Mouse (Mus musculus): ENCODE data around the gene Pip5k1b. TPM values are rescaled to one million over a fixed set of nuclear protein-coding genes. Genes with fewer than 3 reads are reported as not detected.
A peak's percentile ranks its signal among the peaks of the same experiment; 100 is the strongest.

Gene Pip5k1b
- polyA plus RNA-seq, 1 experiment from 2014 or later, result 12.3 TPM

DNA sequence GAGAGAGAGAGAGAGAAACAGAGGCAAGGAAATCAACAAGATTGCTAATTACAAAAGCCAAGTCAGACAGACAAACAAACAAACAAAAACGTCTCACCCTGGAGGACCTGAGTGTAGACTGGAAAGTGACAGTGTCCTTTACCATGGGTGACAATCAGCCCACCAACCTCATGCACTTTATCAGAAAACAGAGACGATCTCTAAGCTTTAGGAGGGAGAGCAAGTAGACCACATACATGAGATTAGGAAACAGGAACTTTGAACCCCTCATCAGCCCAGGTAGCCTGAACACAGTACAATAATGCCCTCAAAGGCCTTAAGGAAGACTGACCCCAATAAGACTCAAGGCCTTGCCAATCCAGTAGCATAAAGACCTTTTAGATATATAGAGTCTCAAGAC is 227.8 kb downstream of the Pip5k1b start:
- Histone ChIP-seq H3K4me1 (ENCODE audit: control insufficient read depth, insufficient read depth, low read length) (peaks cover 7% of the 10 kb centered on the region; the same call in 1 of the 2 replicates), H3K27me3 (ENCODE audit: control insufficient read depth, insufficient read depth, low read length) (no peaks in the 10 kb centered on the region), H3K9ac (ENCODE audit: low read depth, low read length) (no peak overlapping the region), H3K4me3 (ENCODE audit: low read depth, low read length) (no peak overlapping the region), H3K36me3 (ENCODE audit: control insufficient read depth, insufficient read depth, low read length) (no peaks in the 10 kb centered on the region), H3K27ac (ENCODE audit: low read depth, low read length) (no peak overlapping the region), H3K9me3 (replicated peaks; ENCODE audit: control insufficient read depth, low read length) (no peaks in the 10 kb centered on the region), H3K4me2 (no peak overlapping the region)
- no peak for ATAC-seq (replicated peaks; ENCODE audit: insufficient number of reproducible peaks, low FRiP score, low TSS enrichment)
- 43% methylated on average over 2 of the region's 2 CpGs for WGBS (ENCODE audit: insufficient replicate concordance)

DNA sequence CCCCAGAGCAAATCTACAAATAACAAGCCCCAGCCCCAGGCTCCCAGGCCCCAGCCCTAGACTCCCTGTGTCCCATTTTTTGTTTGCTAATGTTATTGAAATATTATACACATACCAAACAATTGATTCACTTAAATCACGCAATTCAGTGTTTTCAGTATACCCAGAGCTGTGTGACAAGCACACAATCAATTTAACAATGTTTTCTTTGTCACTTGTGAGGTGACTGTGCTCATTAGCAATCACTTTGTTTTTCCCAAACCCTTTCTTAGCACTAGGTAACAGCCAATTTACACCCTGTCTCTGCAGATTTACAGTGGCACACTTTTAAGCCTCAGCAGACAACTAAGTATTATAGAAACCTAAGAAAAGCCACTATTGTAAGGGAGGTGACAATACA is 228.7 kb downstream of the Pip5k1b start:
- Histone ChIP-seq H3K4me2 (no peak overlapping the region), H3K27me3 (ENCODE audit: control insufficient read depth, insufficient read depth, low read length) (no peaks in the 10 kb centered on the region), H3K9me3 (replicated peaks; ENCODE audit: control insufficient read depth, low read length) (no peaks in the 10 kb centered on the region), H3K9ac (ENCODE audit: low read depth, low read length) (no peak overlapping the region), H3K27ac (ENCODE audit: low read depth, low read length) (no peak overlapping the region), H3K4me1 (ENCODE audit: control insufficient read depth, insufficient read depth, low read length) (peaks cover 10% of the 10 kb centered on the region), H3K4me3 (ENCODE audit: low read depth, low read length) (no peak overlapping the region), H3K36me3 (ENCODE audit: control insufficient read depth, insufficient read depth, low read length) (no peaks in the 10 kb centered on the region)
- no peak for ATAC-seq (replicated peaks; ENCODE audit: insufficient number of reproducible peaks, low FRiP score, low TSS enrichment)
- 41% methylated on average over 1 of the region's 1 CpGs for WGBS (ENCODE audit: insufficient replicate concordance)

DNA sequence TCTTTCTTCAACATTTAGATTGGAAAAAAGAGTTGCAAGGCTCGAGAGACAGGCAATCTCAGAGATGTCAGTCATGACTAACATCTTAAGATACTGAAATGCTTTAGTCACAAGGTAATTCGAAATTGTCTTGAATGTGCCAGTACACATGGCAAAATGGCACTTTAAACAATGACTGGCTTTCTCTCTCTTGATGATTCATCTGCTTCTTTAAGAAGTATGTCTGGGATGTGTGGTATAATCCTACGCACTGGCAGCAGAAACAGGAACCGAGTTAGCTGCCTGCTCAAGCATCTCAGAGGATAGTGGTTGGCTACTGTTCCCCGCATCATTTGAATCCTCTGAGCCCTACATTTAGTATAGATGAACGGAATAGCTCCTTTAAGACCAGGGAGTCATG is 230.0 kb downstream of the Pip5k1b start:
- H3K4me3 ChIP-seq (ENCODE audit: low read depth, low read length), result no peak overlapping the region
- WGBS (ENCODE audit: insufficient replicate concordance), result 75% methylated on average over 6 of the region's 6 CpGs
- no peaks in the 10 kb centered on the region for H3K27me3 ChIP-seq (ENCODE audit: control insufficient read depth, insufficient read depth, low read length)
- H3K36me3 ChIP-seq (ENCODE audit: control insufficient read depth, insufficient read depth, low read length), result no peaks in the 10 kb centered on the region
- peaks cover 14% of the 10 kb centered on the region for H3K4me1 ChIP-seq (ENCODE audit: control insufficient read depth, insufficient read depth, low read length)
- no peak overlapping the region for H3K27ac ChIP-seq (ENCODE audit: low read depth, low read length)
- no peak overlapping the region for H3K4me2 ChIP-seq
- H3K9ac ChIP-seq (ENCODE audit: low read depth, low read length), result no peak overlapping the region
- ATAC-seq (replicated peaks; ENCODE audit: insufficient number of reproducible peaks, low FRiP score, low TSS enrichment), result no peak
- H3K9me3 ChIP-seq (replicated peaks; ENCODE audit: control insufficient read depth, low read length), result no peaks in the 10 kb centered on the region

DNA sequence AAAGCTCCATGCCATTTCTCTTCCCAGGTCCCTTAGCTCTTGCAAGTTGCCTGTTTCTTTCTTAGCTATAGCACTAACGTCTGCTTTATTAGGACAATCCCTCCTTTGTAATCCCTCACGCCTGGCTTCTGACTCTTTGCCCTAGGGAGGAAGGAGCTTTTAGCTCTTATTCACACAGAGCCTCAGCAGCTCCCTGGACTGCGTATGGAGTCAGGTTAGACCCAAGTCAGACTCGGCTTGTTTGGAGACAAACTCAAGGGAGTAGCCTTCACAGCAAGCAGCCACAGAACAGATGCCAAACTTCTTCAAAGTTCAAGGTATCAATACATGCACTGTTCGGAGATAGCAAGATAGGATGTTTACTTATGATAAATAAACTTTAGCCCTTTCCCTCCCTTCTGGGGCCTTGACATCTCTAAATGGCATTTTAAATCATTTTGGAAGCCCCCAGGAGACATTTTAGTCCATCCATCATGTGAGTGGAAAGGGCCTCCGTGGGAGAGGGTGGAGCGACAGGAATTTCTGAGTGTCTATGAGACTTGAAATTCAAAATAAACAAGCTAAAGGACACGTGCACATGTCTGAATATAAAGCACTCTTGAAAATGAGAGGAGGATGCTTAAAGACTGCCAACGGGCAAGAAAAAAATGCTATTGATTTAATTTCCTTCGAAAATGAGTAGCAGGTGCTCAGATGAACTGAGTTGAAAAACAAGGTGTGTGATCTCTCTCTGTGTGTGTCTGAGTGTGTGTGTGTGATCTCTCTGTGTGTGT is 231.6 kb downstream of the Pip5k1b start:
- 55% methylated on average over 10 of the region's 10 CpGs for WGBS (ENCODE audit: insufficient replicate concordance)
- 0 out of 2 replicates have a peak overlapping the region, but pooled peaks have one; percentile 36 for H3K9ac ChIP-seq (ENCODE audit: low read depth, low read length)
- H3K4me1 ChIP-seq (ENCODE audit: control insufficient read depth, insufficient read depth, low read length), result peaks cover 14% of the 10 kb centered on the region
- no peaks in the 10 kb centered on the region for H3K27me3 ChIP-seq (ENCODE audit: control insufficient read depth, insufficient read depth, low read length)
- no peak overlapping the region for H3K4me3 ChIP-seq (ENCODE audit: low read depth, low read length)
- no peaks in the 10 kb centered on the region for H3K9me3 ChIP-seq (replicated peaks; ENCODE audit: control insufficient read depth, low read length)
- no peak overlapping the region for H3K4me2 ChIP-seq
- no peak for ATAC-seq (replicated peaks; ENCODE audit: insufficient number of reproducible peaks, low FRiP score, low TSS enrichment)
- H3K27ac ChIP-seq (ENCODE audit: low read depth, low read length), result no peak overlapping the region
- no peaks in the 10 kb centered on the region for H3K36me3 ChIP-seq (ENCODE audit: control insufficient read depth, insufficient read depth, low read length)

DNA sequence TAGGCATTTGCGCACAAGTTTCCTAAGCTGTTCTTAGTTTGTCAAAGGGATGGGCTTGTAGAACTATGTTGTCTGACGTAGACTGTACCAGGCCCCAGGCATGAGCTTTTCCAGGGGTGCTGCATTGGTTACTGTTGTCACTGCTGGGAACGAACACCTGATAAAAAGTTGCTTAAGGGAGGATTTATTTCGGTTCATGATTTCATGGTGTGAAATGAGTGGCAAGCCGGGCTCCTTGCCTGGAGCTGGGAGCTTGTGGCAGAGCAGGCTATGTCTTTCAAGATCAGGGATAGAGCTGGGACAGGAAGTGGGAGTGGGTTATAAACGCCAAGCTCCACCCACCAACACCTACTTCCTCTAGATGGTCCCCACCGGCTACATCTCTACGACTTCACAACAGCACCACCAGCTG is 233.8 kb downstream of the Pip5k1b start:
- Histone ChIP-seq H3K9me3 (replicated peaks; ENCODE audit: control insufficient read depth, low read length) (no peaks in the 10 kb centered on the region), H3K36me3 (ENCODE audit: control insufficient read depth, insufficient read depth, low read length) (no peaks in the 10 kb centered on the region), H3K27ac (ENCODE audit: low read depth, low read length) (no peak overlapping the region), H3K27me3 (ENCODE audit: control insufficient read depth, insufficient read depth, low read length) (no peaks in the 10 kb centered on the region), H3K4me2 (no peak overlapping the region), H3K4me1 (ENCODE audit: control insufficient read depth, insufficient read depth, low read length) (peaks cover 14% of the 10 kb centered on the region), H3K4me3 (ENCODE audit: low read depth, low read length) (no peak overlapping the region), H3K9ac (ENCODE audit: low read depth, low read length) (no peak overlapping the region)
- ATAC-seq (replicated peaks; ENCODE audit: insufficient number of reproducible peaks, low FRiP score, low TSS enrichment), result no peak
- 72% methylated on average over 8 of the region's 8 CpGs for WGBS (ENCODE audit: insufficient replicate concordance)

DNA sequence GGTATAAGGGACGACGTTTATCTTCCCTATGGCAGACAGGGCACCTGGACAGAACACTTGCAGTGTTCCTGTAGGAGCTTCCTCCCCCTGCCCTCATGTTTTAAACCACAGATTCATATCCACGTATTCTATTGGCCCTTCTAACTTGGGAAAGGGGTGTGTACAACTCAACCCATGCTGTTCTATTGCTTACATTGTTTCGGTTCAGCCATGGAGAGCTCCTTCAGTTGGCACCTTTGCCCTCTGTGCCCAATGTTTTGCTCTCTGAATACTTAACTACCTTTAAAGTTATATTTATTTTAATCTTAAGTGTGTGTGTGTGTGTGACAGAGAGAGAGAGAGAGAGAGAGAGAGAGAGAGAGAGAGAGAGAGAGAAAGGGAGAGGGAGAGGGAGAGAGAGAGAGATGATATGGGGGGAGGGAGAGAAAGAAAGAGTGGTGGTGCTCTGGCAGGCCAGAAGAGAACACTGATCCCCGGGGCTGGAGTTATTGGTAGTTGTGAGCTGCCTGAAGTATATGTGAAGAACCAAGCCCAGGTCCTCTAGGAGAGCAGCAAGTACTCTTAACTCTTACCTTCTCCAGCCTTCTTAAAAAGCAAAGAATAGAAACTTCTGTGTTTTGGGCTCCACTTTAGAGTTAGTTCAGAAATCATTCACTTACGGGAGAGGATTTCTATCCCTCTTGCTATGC is 234.3 kb downstream of the Pip5k1b start:
- Histone ChIP-seq H3K36me3 (ENCODE audit: control insufficient read depth, insufficient read depth, low read length) (no peaks in the 10 kb centered on the region), H3K9me3 (replicated peaks; ENCODE audit: control insufficient read depth, low read length) (no peaks in the 10 kb centered on the region), H3K4me3 (ENCODE audit: low read depth, low read length) (no peak overlapping the region), H3K4me2 (no peak overlapping the region), H3K27me3 (ENCODE audit: control insufficient read depth, insufficient read depth, low read length) (no peaks in the 10 kb centered on the region), H3K9ac (ENCODE audit: low read depth, low read length) (no peak overlapping the region), H3K4me1 (ENCODE audit: control insufficient read depth, insufficient read depth, low read length) (peaks cover 14% of the 10 kb centered on the region), H3K27ac (ENCODE audit: low read depth, low read length) (no peak overlapping the region)
- no peak for ATAC-seq (replicated peaks; ENCODE audit: insufficient number of reproducible peaks, low FRiP score, low TSS enrichment)
- 84% methylated on average over 6 of the region's 6 CpGs for WGBS (ENCODE audit: insufficient replicate concordance)

DNA sequence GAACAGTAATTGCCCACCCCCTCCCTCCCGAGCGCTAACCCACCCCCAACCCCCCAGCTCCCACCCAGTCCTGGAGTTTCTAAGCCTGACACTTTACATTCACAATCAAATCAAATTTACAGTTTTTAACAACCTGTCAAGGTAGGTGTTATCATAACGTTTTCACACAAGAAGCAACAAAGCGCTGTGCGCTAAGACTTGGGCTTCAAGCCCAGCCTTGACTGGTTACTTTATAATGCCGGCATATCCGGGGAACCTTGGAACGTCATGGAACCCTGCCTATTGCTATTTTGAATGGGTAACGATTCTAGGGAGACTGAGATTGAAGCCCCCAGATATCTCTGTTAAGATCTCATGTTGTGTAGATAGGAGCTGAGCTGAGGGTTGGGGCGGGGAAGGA is 237.5 kb downstream of the Pip5k1b start:
- Histone ChIP-seq H3K9ac (ENCODE audit: low read depth, low read length) (no peak overlapping the region), H3K4me3 (ENCODE audit: low read depth, low read length) (no peak overlapping the region), H3K9me3 (replicated peaks; ENCODE audit: control insufficient read depth, low read length) (no peaks in the 10 kb centered on the region), H3K27me3 (ENCODE audit: control insufficient read depth, insufficient read depth, low read length) (no peaks in the 10 kb centered on the region), H3K4me1 (ENCODE audit: control insufficient read depth, insufficient read depth, low read length) (peaks cover 7% of the 10 kb centered on the region; the same call in 1 of the 2 replicates), H3K27ac (ENCODE audit: low read depth, low read length) (no peak overlapping the region), H3K36me3 (ENCODE audit: control insufficient read depth, insufficient read depth, low read length) (no peaks in the 10 kb centered on the region), H3K4me2 (no peak overlapping the region)
- 80% methylated on average over 10 of the region's 10 CpGs for WGBS (ENCODE audit: insufficient replicate concordance)
- ATAC-seq (replicated peaks; ENCODE audit: insufficient number of reproducible peaks, low FRiP score, low TSS enrichment), result no peak

DNA sequence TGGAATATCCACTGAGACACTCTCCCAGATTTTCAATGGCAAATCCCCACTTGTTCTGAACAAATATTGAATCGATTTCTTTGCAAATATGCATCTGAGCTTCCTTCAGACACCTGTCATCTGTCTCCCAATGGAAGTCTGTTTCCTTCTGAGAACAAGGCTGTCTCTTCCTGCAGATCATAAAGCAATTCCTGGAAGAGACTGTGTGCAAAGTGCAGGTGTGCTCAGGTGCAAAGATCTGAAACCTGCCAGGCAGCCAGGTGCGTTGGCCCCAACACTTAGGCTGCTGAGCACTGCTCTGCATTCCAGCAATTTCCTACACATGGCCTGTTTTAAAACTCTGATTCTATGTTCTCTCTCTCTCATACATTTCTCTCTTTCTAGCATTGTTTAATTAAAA is 237.9 kb downstream of the Pip5k1b start:
- WGBS (ENCODE audit: insufficient replicate concordance), result 92% methylated on average over 2 of the region's 2 CpGs
- Histone ChIP-seq H3K4me3 (ENCODE audit: low read depth, low read length) (no peak overlapping the region), H3K27me3 (ENCODE audit: control insufficient read depth, insufficient read depth, low read length) (no peaks in the 10 kb centered on the region), H3K27ac (ENCODE audit: low read depth, low read length) (no peak overlapping the region), H3K36me3 (ENCODE audit: control insufficient read depth, insufficient read depth, low read length) (no peaks in the 10 kb centered on the region), H3K4me2 (no peak overlapping the region), H3K4me1 (ENCODE audit: control insufficient read depth, insufficient read depth, low read length) (peaks cover 7% of the 10 kb centered on the region; the same call in 1 of the 2 replicates), H3K9me3 (replicated peaks; ENCODE audit: control insufficient read depth, low read length) (no peaks in the 10 kb centered on the region), H3K9ac (ENCODE audit: low read depth, low read length) (no peak overlapping the region)
- ATAC-seq (replicated peaks; ENCODE audit: insufficient number of reproducible peaks, low FRiP score, low TSS enrichment), result no peak

Data from heart, embryonic 11.5 days (tissue).